Mouse (Mus musculus): ENCODE results near the gene Slc44a5.
"Not testable (repeated sequence)": the region's sequence is repeated elsewhere in the genome, so short reads cannot be mapped to it uniquely, and the experiment has no call there.

Slc44a5 gene

GRCm38 (mm10) chr3:153968549-153968948, 4.7 kb upstream of the Slc44a5 start:
- peak in 1 of 2 experiments; percentile 61 for DNase-seq (ENCODE audit: low spot score in 2 of 2)

GRCm38 (mm10) chr3:153969451-153969850, 3.8 kb upstream of the Slc44a5 start:
- DNase-seq (ENCODE audit: low spot score in 2 of 2): no peak

GRCm38 (mm10) chr3:153973949-153974760, 919 bp downstream of the Slc44a5 start:
- peak in 1 of 2 experiments; percentile 11 for DNase-seq (ENCODE audit: low spot score in 2 of 2)

GRCm38 (mm10) chr3:153975060-153975459, 1.8 kb downstream of the Slc44a5 start:
- peak in 1 of 2 experiments; percentile 9 for DNase-seq (ENCODE audit: low spot score in 2 of 2)

- DNase-seq (ENCODE audit: low spot score in 2 of 2): no peak
Measured at GRCm38 (mm10) chr3:153975791-153976190, 2.6 kb downstream of the Slc44a5 start.

GRCm38 (mm10) chr3:153980611-153981010, 7.4 kb downstream of the Slc44a5 start:
- no peak for DNase-seq (ENCODE audit: low spot score in 2 of 2)

- DNase-seq (ENCODE audit: low spot score in 2 of 2): peak in 1 of 2 experiments; percentile 28
Measured at GRCm38 (mm10) chr3:153984428-153985340, 11.4 kb downstream of the Slc44a5 start.

GRCm38 (mm10) chr3:153999797-154000528, 26.7 kb downstream of the Slc44a5 start:
- no peak for DNase-seq (ENCODE audit: low spot score in 2 of 2)

GRCm38 (mm10) chr3:154001348-154001747, 28.1 kb downstream of the Slc44a5 start:
- DNase-seq (ENCODE audit: low spot score in 2 of 2): no peak

GRCm38 (mm10) chr3:154046876-154047275, 73.6 kb downstream of the Slc44a5 start:
- no peak for DNase-seq (ENCODE audit: low spot score in 2 of 2)

GRCm38 (mm10) chr3:154053331-154053730, 80.1 kb downstream of the Slc44a5 start:
- no peak for DNase-seq (ENCODE audit: low spot score in 2 of 2)

GRCm38 (mm10) chr3:154057464-154057863, 84.2 kb downstream of the Slc44a5 start:
- DNase-seq (ENCODE audit: low spot score in 2 of 2): no peak

- DNase-seq (ENCODE audit: low spot score in 2 of 2): no peak
Measured at GRCm38 (mm10) chr3:154058200-154058599, 85.0 kb downstream of the Slc44a5 start.

GRCm38 (mm10) chr3:154071989-154072388, 98.8 kb downstream of the Slc44a5 start:
- not testable (repeated sequence) for DNase-seq (ENCODE audit: low spot score in 2 of 2)

GRCm38 (mm10) chr3:154075749-154076148, 102.5 kb downstream of the Slc44a5 start:
- DNase-seq (ENCODE audit: low spot score in 2 of 2): no peak

GRCm38 (mm10) chr3:154081687-154082086, 108.5 kb downstream of the Slc44a5 start:
- DNase-seq (ENCODE audit: low spot score in 2 of 2): no peak

- no peak for DNase-seq (ENCODE audit: low spot score in 2 of 2)
Measured at GRCm38 (mm10) chr3:154082241-154082640, 109.0 kb downstream of the Slc44a5 start.

GRCm38 (mm10) chr3:154082961-154083360, 109.7 kb downstream of the Slc44a5 start:
- no peak for DNase-seq (ENCODE audit: low spot score in 2 of 2)

- no peak for DNase-seq (ENCODE audit: low spot score in 2 of 2)
Measured at GRCm38 (mm10) chr3:154089996-154090395, 116.8 kb downstream of the Slc44a5 start.

- no peak for DNase-seq (ENCODE audit: low spot score in 2 of 2)
Measured at GRCm38 (mm10) chr3:154091468-154092338, 118.5 kb downstream of the Slc44a5 start.

- no peak for DNase-seq (ENCODE audit: low spot score in 2 of 2)
Measured at GRCm38 (mm10) chr3:154092466-154092865, 119.2 kb downstream of the Slc44a5 start.

Data from cerebellum, postnatal 4 days (tissue).